Mouse (Mus musculus) neural tube, embryonic 15.5 days (tissue): Measurements from ENCODE around the gene Sapcd2. TPM values are rescaled to one million over a fixed set of nuclear protein-coding genes. Genes with fewer than 3 reads are reported as not detected.

ENCODE experiments used
- ATAC-seq: fragments of 200-750 bp; cut with Nextera tagmentation; 2 replicates; pipeline ENCODE4 v1.8.0; 2017; ENCODE audit warnings: mild to moderate bottlenecking, moderate TSS enrichment, moderate library complexity; ENCODE audit not compliant: low FRiP score
- H3K27ac ChIP-seq: fragments of 300-500 bp; sonication (generic); replicated peaks from 2 replicates; pipeline ENCODE4 v1.5.1; 2015; ENCODE audit warnings: mild to moderate bottlenecking, inconsistent platforms
- H3K27me3 ChIP-seq: fragments of 300-500 bp; sonication (generic); replicated peaks from 2 replicates; pipeline ENCODE4 v1.6.1; 2015; ENCODE audit warnings: inconsistent platforms
- H3K36me3 ChIP-seq: fragments of 300-500 bp; sonication (generic); 2 replicates; pipeline ENCODE4 v1.6.1; 2015; ENCODE audit warnings: inconsistent platforms
- H3K4me1 ChIP-seq: fragments of 300-500 bp; sonication (generic); 2 replicates; pipeline ENCODE4 v1.6.1; 2015; ENCODE audit warnings: inconsistent platforms
- H3K4me2 ChIP-seq: fragments of 300-500 bp; sonication (generic); 2 replicates; pipeline ENCODE4 v1.6.1; 2015; ENCODE audit warnings: inconsistent platforms, mild to moderate bottlenecking, moderate library complexity
- H3K4me3 ChIP-seq: fragments of 300-500 bp; sonication (generic); replicated peaks from 2 replicates; pipeline ENCODE4 v1.5.1; 2015; ENCODE audit warnings: mild to moderate bottlenecking, inconsistent platforms
- H3K9ac ChIP-seq: fragments of 300-500 bp; sonication (generic); replicated peaks from 2 replicates; pipeline ENCODE4 v1.6.1; 2015; ENCODE audit warnings: mild to moderate bottlenecking, inconsistent platforms
- H3K9me3 ChIP-seq: fragments of 300-500 bp; sonication (generic); replicated peaks from 2 replicates; pipeline ENCODE4 v1.6.1; 2016; ENCODE audit warnings: inconsistent platforms
- WGBS: fragments of 180-500 bp; shearing (Covaris S2); methylation state at CpG from one replicate; pipeline ENCODE4 v1.1.7; 2015; ENCODE audit warnings: mixed read lengths; 5-methylcytosine and 5-hydroxymethylcytosine counted together
- polyA plus RNA-seq: library from polyadenylated mRNA; unstranded; fragments of >200 nt; fragmentation: Nextera tagmentation; extraction: Ambion mirVana; gene quantifications from 2 replicates; pipeline ENCODE4 v1.2.1, GENCODE M21; 2015

Gene Sapcd2
- polyA plus RNA-seq, 1 experiment from 2014 or later = 10.6 TPM

GRCm38 (mm10) chr2:25376589-25376988 is 4.5 kb downstream of the Sapcd2 start:
- H3K4me1 ChIP-seq = peaks cover 17% of the 10 kb centered on the region
- H3K4me3 ChIP-seq = no peak overlapping the region
- no peak for ATAC-seq
- H3K9me3 ChIP-seq = no peaks in the 10 kb centered on the region
- no peak overlapping the region for H3K4me2 ChIP-seq
- no peaks in the 10 kb centered on the region for H3K36me3 ChIP-seq
- H3K27me3 ChIP-seq = peaks cover 7% of the 10 kb centered on the region
- H3K27ac ChIP-seq = no peak overlapping the region
- 64% methylated on average over 4 of the region's 4 CpGs for WGBS
- H3K9ac ChIP-seq = no peak overlapping the region

GRCm38 (mm10) chr2:25384492-25384891 is 12.4 kb downstream of the Sapcd2 start:
- Histone ChIP-seq H3K9ac (no peak overlapping the region), H3K4me1 (no peaks in the 10 kb centered on the region), H3K27ac (no peak overlapping the region), H3K27me3 (peaks cover 6% of the 10 kb centered on the region; the same call in 1 of the 2 replicates), H3K36me3 (no peaks in the 10 kb centered on the region), H3K4me3 (no peak overlapping the region), H3K9me3 (no peaks in the 10 kb centered on the region), H3K4me2 (no peak overlapping the region)
- ATAC-seq = no peak
- 76% methylated on average over 5 of the region's 5 CpGs for WGBS

- Histone ChIP-seq H3K4me3 (no peak overlapping the region), H3K27me3 (peaks cover 34% of the 10 kb centered on the region), H3K9me3 (no peaks in the 10 kb centered on the region), H3K4me2 (no peak overlapping the region), H3K36me3 (no peaks in the 10 kb centered on the region), H3K4me1 (peaks cover 13% of the 10 kb centered on the region), H3K9ac (no peak overlapping the region), H3K27ac (no peak overlapping the region)
- WGBS = 61% methylated on average over 5 of the region's 5 CpGs
- no peak for ATAC-seq
These were observed 19.1 kb downstream of the Sapcd2 start for GRCm38 (mm10) chr2:25391266-25391665.

- Histone ChIP-seq H3K4me2 (no peak overlapping the region), H3K9me3 (no peaks in the 10 kb centered on the region), H3K27ac (no peak overlapping the region; the same call in 1 of the 2 replicates), H3K9ac (no peak overlapping the region), H3K27me3 (peaks cover 63% of the 10 kb centered on the region), H3K4me1 (peaks cover 15% of the 10 kb centered on the region), H3K36me3 (no peaks in the 10 kb centered on the region), H3K4me3 (no peak overlapping the region)
- 30% methylated on average over 3 of the region's 3 CpGs for WGBS
- ATAC-seq = peak; percentile 73
These were observed 22.4 kb downstream of the Sapcd2 start for GRCm38 (mm10) chr2:25394281-25395221.

GRCm38 (mm10) chr2:25395721-25396596 is 23.8 kb downstream of the Sapcd2 start, which contains the start of gene Entpd2:
Gene Entpd2, plus strand, starts transcription at chr2:25395874.
- WGBS = 1% methylated on average over 57 of the region's 57 CpGs
- peaks cover 24% of the 10 kb centered on the region for H3K4me1 ChIP-seq
- H3K36me3 ChIP-seq = no peaks in the 10 kb centered on the region
- peak within 1 kb of the TSS; percentile 38 for H3K4me3 ChIP-seq
- peaks cover 69% of the 10 kb centered on the region for H3K27me3 ChIP-seq
- peak within 1 kb of the TSS; percentile 67 for H3K4me2 ChIP-seq
- no peak for ATAC-seq
- H3K9me3 ChIP-seq = no peaks in the 10 kb centered on the region
- no peak within 1 kb of the TSS for H3K27ac ChIP-seq
- peak within 1 kb of the TSS; percentile 21; the same call in 1 of the 2 replicates for H3K9ac ChIP-seq

GRCm38 (mm10) chr2:25396597-25396983 is 24.5 kb downstream of the Sapcd2 start:
- ATAC-seq = no peak
- Histone ChIP-seq H3K27me3 (peaks cover 69% of the 10 kb centered on the region), H3K27ac (no peak overlapping the region), H3K9ac (no peak overlapping the region), H3K4me2 (peak overlapping the region; percentile 67), H3K9me3 (no peaks in the 10 kb centered on the region), H3K4me3 (peak overlapping the region; percentile 38), H3K36me3 (no peaks in the 10 kb centered on the region), H3K4me1 (peaks cover 24% of the 10 kb centered on the region)
- WGBS = 31% methylated on average over 3 of the region's 3 CpGs

GRCm38 (mm10) chr2:25397010-25397409 is 24.9 kb downstream of the Sapcd2 start:
- WGBS = 82% methylated on average over 1 of the region's 1 CpGs
- Histone ChIP-seq H3K4me2 (peak overlapping the region; percentile 67; the same call in 1 of the 2 replicates), H3K27me3 (peaks cover 69% of the 10 kb centered on the region), H3K36me3 (no peaks in the 10 kb centered on the region), H3K4me3 (no peak overlapping the region), H3K4me1 (peaks cover 25% of the 10 kb centered on the region), H3K27ac (no peak overlapping the region), H3K9me3 (no peaks in the 10 kb centered on the region), H3K9ac (no peak overlapping the region)
- no peak for ATAC-seq

- Histone ChIP-seq H3K4me3 (no peak overlapping the region), H3K36me3 (no peaks in the 10 kb centered on the region), H3K4me2 (no peak overlapping the region), H3K9ac (no peak overlapping the region), H3K9me3 (no peaks in the 10 kb centered on the region), H3K4me1 (peaks cover 33% of the 10 kb centered on the region), H3K27ac (no peak overlapping the region), H3K27me3 (peaks cover 69% of the 10 kb centered on the region)
- ATAC-seq = no peak
- WGBS = 92% methylated on average over 7 of the region's 7 CpGs
These were observed 25.9 kb downstream of the Sapcd2 start for GRCm38 (mm10) chr2:25398065-25398464.

GRCm38 (mm10) chr2:25399051-25399450 is 26.9 kb downstream of the Sapcd2 start, which contains the start of gene Npdc1:
Gene Npdc1, plus strand, starts transcription at chr2:25399351.
- Histone ChIP-seq H3K27me3 (peaks cover 61% of the 10 kb centered on the region), H3K27ac (no peak within 1 kb of the TSS), H3K9me3 (no peaks in the 10 kb centered on the region), H3K4me1 (peaks cover 37% of the 10 kb centered on the region), H3K36me3 (no peaks in the 10 kb centered on the region), H3K9ac (no peak within 1 kb of the TSS), H3K4me2 (no peak within 1 kb of the TSS), H3K4me3 (no peak within 1 kb of the TSS)
- 66% methylated on average over 8 of the region's 8 CpGs for WGBS
- ATAC-seq = no peak

- no peak for ATAC-seq
- H3K4me1 ChIP-seq = peaks cover 43% of the 10 kb centered on the region
- no peaks in the 10 kb centered on the region for H3K9me3 ChIP-seq
- H3K4me3 ChIP-seq = peak overlapping the region; percentile 30
- H3K27me3 ChIP-seq = peaks cover 48% of the 10 kb centered on the region
- no peak overlapping the region for H3K9ac ChIP-seq
- H3K4me2 ChIP-seq = peak overlapping the region; percentile 63
- H3K27ac ChIP-seq = no peak overlapping the region
- 22% methylated on average over 16 of the region's 16 CpGs for WGBS
- H3K36me3 ChIP-seq = no peaks in the 10 kb centered on the region; the same call in 1 of the 2 replicates
These were observed 28.2 kb downstream of the Sapcd2 start for GRCm38 (mm10) chr2:25400291-25400690.

- H3K9me3 ChIP-seq = no peaks in the 10 kb centered on the region
- peaks cover 45% of the 10 kb centered on the region for H3K4me1 ChIP-seq
- peaks cover 44% of the 10 kb centered on the region for H3K27me3 ChIP-seq
- WGBS = 4% methylated on average over 17 of the region's 17 CpGs
- H3K36me3 ChIP-seq = no peaks in the 10 kb centered on the region; the same call in 1 of the 2 replicates
- no peak overlapping the region for H3K9ac ChIP-seq
- no peak overlapping the region for H3K27ac ChIP-seq
- peak overlapping the region; percentile 30 for H3K4me3 ChIP-seq
- peak overlapping the region; percentile 63 for H3K4me2 ChIP-seq
- ATAC-seq = no peak
These were observed 28.6 kb downstream of the Sapcd2 start for GRCm38 (mm10) chr2:25400764-25401163.
